Mouse (Mus musculus) liver, adult 2 months (tissue): ENCODE data around the gene Opn3.

Source experiments
- CTCF ChIP-seq: fragments of 200-500 bp; IDR thresholded peaks from 2 replicates; pipeline ENCODE4 v1.5.1; 2011; ENCODE audit warnings: low read depth, low read length, control low read depth
- POLR2A ChIP-seq: fragments of 200-500 bp; IDR thresholded peaks from 2 replicates; pipeline ENCODE4 v1.6.1; 2011; ENCODE audit warnings: low read length, control low read depth; ENCODE audit not compliant: insufficient read depth; ENCODE audit errors: extremely low read depth

DNA sequence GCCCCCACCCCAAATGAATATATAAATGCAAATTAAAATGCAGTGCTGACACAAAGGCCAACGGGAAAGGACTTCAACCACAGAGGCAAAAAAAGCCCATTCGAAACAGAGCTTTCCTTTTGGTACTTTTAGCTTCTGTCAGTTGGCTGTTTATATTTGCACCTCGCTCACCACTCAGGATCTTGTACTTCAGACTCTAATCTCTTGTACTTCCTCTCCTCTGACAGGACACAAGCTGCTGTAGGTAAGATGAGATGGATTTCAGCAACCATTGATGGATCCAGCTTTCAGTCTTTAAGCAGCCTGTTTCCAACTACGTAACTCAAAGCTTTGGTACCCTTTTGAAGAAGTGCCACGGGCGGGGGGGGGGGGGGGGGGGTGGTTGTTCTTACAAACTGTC is 11.6 kb downstream of the Opn3 start:
- TF ChIP-seq POLR2A (no peak), CTCF (no peak)
